Mouse (Mus musculus) liver, adult 2 months (tissue): Measurements from ENCODE around the gene Pcx.

Experiments used
- CTCF ChIP-seq: fragments of 200-500 bp; IDR thresholded peaks from 2 replicates; pipeline ENCODE4 v1.5.1; 2011; ENCODE audit warnings: low read depth, low read length, control low read depth
- POLR2A ChIP-seq: fragments of 200-500 bp; IDR thresholded peaks from 2 replicates; pipeline ENCODE4 v1.6.1; 2011; ENCODE audit warnings: low read length, control low read depth; ENCODE audit not compliant: insufficient read depth; ENCODE audit errors: extremely low read depth

GRCm38 (mm10) chr19:4517483-4517882, 7.2 kb downstream of the Pcx start:
- no peak for TF ChIP-seq POLR2A
- TF ChIP-seq CTCF: no peak
